Mouse (Mus musculus) CD4-positive, CD25-positive, alpha-beta regulatory T cell (primary cell): ENCODE data around the gene H2al1g. TPM values are rescaled to one million over a fixed set of nuclear protein-coding genes. Genes with fewer than 3 reads are reported as not detected.

ENCODE experiments used
- polyA plus RNA-seq: library from polyadenylated mRNA; unstranded; fragments of 100-300 nt; shearing (Covaris generic); gene quantifications from one replicate; pipeline ENCODE4 v1.2.1, GENCODE M21; 2017

Gene H2al1g
- not detected for polyA plus RNA-seq

DNA sequence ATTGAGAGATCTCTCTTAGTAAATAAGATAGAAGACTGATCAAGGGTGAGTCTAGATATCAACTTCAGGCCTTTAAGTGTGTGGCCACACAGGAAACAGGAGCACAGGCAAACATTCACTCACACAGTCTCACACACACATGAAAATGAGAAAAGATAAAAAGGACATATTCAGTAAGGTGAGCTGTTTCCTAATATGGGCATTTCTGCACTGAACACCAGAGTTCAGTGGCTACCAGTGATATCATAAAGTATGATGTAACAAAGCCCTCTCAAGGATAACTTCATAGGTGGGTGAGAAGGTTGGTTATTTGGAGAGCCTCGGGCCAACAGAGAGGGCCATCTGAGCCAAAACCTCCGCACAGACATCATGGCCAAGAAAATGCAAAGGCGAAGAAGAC, at the start of gene H2al1g:
Gene H2al1g (plus strand): TSS at position 301 of the 400 bp plus-strand sequence.

DNA sequence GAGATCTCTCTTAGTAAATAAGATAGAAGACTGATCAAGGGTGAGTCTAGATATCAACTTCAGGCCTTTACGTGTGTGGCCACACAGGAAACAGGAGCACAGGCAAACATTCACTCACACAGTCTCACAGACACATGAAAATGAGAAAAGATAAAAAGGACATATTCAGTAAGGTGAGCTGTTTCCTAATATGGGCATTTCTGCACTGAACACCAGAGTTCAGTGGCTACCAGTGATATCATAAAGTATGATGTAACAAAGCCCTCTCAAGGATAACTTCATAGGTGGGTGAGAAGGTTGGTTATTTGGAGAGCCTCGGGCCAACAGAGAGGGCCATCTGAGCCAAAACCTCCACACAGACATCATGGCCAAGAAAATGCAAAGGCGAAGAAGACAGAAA, 19.1 kb upstream of the H2al1g start, which contains the start of gene H2al1a:
Gene H2al1a (plus strand): TSS at position 301 of the 400 bp plus-strand sequence.

DNA sequence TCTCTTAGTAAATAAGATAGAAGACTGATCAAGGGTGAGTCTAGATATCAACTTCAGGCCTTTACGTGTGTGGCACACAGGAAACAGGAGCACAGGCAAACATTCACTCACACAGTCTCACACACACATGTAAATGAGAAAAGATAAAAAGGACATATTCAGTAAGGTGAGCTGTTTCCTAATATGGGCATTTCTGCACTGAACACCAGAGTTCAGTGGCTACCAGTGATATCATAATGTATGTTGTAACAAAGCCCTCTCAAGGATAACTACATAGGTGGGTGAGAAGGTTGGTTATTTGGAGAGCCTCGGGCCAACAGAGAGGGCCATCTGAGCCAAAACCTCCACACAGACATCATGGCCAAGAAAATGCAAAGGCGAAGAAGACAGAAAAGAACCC, 15.9 kb upstream of the H2al1g start, which contains the start of gene H2al1b:
Gene H2al1b (plus strand): TSS at position 301 of the 400 bp plus-strand sequence.

DNA sequence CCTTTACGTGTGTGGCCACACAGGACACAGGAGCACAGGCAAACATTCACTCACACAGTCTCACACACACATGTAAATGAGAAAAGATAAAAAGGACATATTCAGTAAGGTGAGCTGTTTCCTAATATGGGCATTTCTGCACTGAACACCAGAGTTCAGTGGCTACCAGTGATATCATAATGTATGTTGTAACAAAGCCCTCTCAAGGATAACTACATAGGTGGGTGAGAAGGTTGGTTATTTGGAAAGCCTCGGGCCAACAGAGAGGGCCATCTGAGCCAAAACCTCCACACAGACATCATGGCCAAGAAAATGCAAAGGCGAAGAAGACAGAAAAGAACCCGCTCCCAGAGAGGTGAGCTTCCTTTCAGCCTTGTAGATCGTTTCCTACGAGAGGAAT, 12.7 kb upstream of the H2al1g start, which contains the start of gene H2al1c:
Gene H2al1c (plus strand): TSS at position 301 of the 400 bp plus-strand sequence.

DNA sequence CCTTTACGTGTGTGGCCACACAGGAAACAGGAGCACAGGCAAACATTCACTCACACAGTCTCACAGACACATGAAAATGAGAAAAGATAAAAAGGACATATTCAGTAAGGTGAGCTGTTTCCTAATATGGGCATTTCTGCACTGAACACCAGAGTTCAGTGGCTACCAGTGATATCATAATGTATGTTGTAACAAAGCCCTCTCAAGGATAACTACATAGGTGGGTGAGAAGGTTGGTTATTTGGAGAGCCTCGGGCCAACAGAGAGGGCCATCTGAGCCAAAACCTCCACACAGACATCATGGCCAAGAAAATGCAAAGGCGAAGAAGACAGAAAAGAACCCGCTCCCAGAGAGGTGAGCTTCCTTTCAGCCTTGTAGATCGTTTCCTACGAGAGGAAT, 9.5 kb upstream of the H2al1g start, which contains the start of gene H2al1d:
Gene H2al1d (plus strand): TSS at position 301 of the 400 bp plus-strand sequence.

DNA sequence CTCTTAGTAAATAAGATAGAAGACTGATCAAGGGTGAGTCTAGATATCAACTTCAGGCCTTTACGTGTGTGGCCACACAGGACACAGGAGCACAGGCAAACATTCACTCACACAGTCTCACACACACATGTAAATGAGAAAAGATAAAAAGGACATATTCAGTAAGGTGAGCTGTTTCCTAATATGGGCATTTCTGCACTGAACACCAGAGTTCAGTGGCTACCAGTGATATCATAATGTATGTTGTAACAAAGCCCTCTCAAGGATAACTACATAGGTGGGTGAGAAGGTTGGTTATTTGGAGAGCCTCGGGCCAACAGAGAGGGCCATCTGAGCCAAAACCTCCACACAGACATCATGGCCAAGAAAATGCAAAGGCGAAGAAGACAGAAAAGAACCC, 6.4 kb upstream of the H2al1g start, which contains the start of gene H2al1e:
Gene H2al1e (plus strand): TSS at position 301 of the 400 bp plus-strand sequence.

DNA sequence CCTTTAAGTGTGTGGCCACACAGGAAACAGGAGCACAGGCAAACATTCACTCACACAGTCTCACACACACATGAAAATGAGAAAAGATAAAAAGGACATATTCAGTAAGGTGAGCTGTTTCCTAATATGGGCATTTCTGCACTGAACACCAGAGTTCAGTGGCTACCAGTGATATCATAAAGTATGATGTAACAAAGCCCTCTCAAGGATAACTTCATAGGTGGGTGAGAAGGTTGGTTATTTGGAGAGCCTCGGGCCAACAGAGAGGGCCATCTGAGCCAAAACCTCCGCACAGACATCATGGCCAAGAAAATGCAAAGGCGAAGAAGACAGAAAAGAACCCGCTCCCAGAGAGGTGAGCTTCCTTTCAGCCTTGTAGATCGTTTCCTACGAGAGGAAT, 3.2 kb upstream of the H2al1g start, which contains the start of gene H2al1f:
Gene H2al1f (plus strand): TSS at position 301 of the 400 bp plus-strand sequence.

DNA sequence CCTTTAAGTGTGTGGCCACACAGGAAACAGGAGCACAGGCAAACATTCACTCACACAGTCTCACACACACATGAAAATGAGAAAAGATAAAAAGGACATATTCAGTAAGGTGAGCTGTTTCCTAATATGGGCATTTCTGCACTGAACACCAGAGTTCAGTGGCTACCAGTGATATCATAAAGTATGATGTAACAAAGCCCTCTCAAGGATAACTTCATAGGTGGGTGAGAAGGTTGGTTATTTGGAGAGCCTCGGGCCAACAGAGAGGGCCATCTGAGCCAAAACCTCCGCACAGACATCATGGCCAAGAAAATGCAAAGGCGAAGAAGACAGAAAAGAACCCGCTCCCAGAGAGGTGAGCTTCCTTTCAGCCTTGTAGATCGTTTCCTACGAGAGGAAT, 3.1 kb downstream of the H2al1g start, which contains the start of gene H2al1h:
Gene H2al1h (plus strand): TSS at position 301 of the 400 bp plus-strand sequence.

DNA sequence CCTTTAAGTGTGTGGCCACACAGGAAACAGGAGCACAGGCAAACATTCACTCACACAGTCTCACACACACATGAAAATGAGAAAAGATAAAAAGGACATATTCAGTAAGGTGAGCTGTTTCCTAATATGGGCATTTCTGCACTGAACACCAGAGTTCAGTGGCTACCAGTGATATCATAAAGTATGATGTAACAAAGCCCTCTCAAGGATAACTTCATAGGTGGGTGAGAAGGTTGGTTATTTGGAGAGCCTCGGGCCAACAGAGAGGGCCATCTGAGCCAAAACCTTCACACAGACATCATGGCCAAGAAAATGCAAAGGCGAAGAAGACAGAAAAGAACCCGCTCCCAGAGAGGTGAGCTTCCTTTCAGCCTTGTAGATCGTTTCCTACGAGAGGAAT, 6.3 kb downstream of the H2al1g start, which contains the start of gene H2al1i:
Gene H2al1i (plus strand): TSS at position 301 of the 400 bp plus-strand sequence.

DNA sequence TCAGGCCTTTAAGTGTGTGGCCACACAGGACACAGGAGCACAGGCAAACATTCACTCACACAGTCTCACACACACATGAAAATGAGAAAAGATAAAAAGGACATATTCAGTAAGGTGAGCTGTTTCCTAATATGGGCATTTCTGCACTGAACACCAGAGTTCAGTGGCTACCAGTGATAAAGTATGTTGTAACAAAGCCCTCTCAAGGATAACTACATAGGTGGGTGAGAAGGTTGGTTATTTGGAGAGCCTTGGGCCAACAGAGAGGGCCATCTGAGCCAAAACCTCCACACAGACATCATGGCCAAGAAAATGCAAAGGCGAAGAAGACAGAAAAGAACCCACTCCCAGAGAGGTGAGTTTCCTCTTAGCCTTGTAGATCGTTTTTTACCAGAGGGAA, 9.5 kb downstream of the H2al1g start, which contains the start of gene H2al1j:
Gene H2al1j (plus strand): TSS at position 301 of the 400 bp plus-strand sequence.

Other genes with a start within 250 kb of the H2al1g start
- not detected for gene H2al1a, start 19.0 kb upstream of the H2al1g start, polyA plus RNA-seq
- gene H2al1b, start 15.8 kb upstream of the H2al1g start, polyA plus RNA-seq, result not detected
- gene H2al1c, start 12.6 kb upstream of the H2al1g start, polyA plus RNA-seq, result not detected
- gene H2al1d, start 9.4 kb upstream of the H2al1g start, polyA plus RNA-seq, result not detected
- not detected for gene H2al1e, start 6.3 kb upstream of the H2al1g start, polyA plus RNA-seq
- gene H2al1f, start 3.1 kb upstream of the H2al1g start, polyA plus RNA-seq, result not detected
- not detected for gene H2al1h, start 3.2 kb downstream of the H2al1g start, polyA plus RNA-seq
- gene H2al1i, start 6.4 kb downstream of the H2al1g start, polyA plus RNA-seq, result not detected
- gene H2al1j, start 9.6 kb downstream of the H2al1g start, polyA plus RNA-seq, result not detected